Mouse (Mus musculus): ENCODE data around the gene Lce1k.
"Not testable (repeated sequence)": the region's sequence is repeated elsewhere in the genome, so short reads cannot be mapped to it uniquely, and the experiment has no call there.

The Lce1k gene

DNA sequence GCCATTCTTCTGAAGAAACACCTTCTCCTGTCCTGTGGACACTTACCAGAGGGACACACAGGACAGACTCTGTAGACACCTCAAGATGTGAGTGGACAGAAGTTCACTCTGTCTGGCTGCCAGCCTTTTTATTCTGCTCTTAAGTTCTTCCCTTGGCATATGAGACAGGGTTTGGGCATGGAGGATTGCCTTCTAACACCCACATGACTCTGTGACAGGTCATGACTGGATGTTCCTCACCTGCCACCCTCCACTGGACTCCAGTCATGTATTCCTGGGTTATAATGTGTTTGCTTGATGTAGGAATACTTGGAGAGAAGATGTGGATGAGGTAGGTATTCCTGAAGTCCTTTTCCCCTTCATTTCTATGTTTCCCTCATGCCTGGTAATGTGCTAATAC lies at the start of gene Lce1k:
Gene Lce1k, minus strand, starts transcription at position 101 of the 400 bp plus-strand sequence.
- DNase-seq (ENCODE audit: low read depth, low spot score) = no peak

DNA sequence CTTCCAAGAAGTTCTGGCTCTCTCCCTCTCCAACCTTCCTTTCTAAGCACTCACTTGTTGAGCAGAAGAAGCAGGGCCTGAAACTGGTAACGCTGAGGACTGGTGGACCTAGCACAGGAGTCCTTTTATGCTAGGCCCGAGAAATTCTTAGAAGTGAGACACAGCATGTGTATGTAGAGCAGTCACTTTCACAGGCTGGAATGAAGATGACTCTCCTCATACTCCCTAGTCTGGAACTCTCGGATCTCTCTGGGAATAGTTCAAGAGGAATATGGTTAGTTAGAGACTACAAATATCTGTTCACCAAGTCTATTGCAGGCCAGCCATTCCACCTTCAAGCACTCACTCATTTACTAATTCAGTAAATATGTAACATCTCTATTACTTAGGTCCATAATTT lies 43.5 kb upstream of the Lce1k start, which contains the start of gene Lce1l:
Gene Lce1l, minus strand, starts transcription at position 101 of the 400 bp plus-strand sequence.
- DNase-seq (ENCODE audit: low read depth, low spot score) = no peak

DNA sequence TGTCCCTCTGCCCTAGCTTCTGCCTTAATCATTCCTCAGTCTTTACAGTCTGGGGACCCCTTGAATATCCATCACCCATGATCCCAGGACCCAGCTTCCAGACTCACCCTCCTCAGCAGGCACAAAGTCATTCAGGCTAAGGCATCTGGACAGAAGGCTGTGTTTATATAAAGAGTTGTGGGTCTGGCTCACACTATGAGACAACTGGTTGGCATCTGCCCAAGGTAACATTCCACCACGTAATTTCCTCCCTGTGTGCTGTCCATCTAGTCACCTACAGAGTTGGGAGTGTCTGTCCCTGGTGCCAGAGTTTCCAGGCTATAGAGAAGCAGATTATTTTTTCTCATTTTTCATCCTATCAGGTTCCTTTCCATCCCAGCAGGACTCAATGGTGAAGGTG lies 19.4 kb upstream of the Lce1k start, which contains the start of gene Kprp:
Gene Kprp, minus strand, starts transcription at position 140 of the 400 bp plus-strand sequence.
- no peak for DNase-seq (ENCODE audit: low read depth, low spot score)

DNA sequence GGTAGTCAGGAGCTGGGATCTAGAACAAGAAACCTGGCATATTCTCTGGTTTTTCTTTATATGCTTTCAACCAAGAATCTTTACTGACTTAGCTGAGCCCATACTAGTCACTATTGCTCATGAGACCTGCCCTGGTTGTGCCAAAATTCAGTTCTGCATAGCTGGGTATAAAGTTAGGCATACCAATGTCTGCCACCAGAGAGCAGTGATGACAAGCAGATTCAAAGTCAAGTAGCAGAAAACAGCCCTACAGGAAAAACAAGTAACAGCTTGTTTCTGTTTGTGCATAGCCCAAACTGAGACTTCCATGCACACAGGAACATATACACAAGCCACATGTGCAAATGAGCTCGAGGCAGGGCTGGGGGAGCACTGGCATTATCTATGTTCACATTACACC lies 18.1 kb upstream of the Lce1k start:
- DNase-seq (ENCODE audit: low read depth, low spot score) = no peak

DNA sequence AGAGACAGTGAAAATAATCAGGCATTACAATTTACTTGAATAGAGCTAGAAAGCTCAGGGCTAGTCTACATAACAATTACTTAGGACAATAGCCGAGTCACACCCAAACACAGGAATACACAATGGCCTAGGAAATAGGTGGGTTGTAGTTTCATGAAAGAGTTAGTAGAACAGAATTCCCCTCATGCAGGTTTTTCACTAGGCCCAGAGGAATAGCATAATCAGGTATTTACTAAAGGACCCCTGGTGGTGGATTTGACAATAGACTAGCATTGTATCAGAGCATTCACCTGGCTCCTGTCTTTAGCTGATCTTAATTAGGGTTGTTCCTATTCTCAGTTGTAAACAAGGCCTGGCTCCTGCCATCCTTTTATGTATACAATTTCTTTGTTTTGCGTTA lies 8.3 kb upstream of the Lce1k start:
- not testable (repeated sequence) for DNase-seq (ENCODE audit: low read depth, low spot score)

DNA sequence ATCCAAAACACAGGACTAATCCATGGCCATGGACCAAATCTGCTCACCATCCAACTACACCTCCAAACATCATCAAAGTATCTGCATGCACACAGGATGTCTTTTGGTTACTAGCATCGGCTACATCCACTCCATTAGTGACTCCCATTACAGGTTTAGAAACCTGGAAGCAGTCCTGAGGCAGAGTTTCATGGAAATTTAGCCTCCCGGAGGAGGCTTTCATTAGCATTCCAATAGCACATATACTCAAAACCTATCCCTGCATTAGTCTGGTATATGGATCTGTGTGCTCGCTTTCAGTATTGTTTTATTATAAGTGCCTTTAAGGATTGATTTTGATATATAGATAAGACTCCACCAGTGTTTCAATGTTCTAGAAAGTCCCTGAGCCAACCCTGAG lies 7.9 kb upstream of the Lce1k start:
- no peak for DNase-seq (ENCODE audit: low read depth, low spot score)

DNA sequence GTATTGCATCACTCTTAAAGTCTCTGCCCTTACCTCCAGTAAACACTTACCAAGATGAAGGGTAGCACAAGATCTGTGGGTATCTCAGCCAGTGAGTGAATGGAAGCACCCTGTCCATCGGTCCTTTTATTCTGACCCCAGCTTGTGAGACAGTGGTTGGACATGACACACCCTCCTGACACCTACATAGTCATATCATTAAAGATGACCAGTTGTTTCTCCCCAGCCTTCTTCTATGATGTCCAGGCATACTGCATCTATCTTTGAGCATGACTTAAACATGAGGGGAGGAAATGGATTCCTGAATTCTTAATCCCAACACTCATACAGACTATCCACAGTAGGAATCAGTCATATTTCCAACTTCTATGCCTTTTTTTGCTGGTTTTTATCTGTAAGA lies 17.3 kb downstream of the Lce1k start, which contains the start of gene Lce1j:
Gene Lce1j, minus strand, starts transcription at position 101 of the 400 bp plus-strand sequence.
- DNase-seq (ENCODE audit: low read depth, low spot score) = no peak

DNA sequence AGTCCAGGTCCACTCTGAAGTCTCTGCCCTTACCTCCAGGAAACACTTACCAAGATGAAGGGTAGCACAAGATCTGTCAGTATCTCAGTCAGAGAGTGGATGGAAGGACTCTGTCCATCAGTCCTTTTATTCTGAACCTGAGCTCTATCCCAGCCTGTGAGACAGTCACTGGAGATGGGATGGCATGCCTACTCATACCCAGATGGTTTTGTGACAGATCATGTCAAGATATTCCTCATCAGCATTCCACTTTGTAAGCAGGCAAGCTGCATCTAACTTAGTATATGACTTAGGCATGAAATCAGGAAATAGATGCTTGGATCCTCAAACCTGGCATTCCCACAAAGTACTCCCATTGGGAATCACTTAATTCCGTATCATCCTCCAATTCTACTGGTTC lies 28.9 kb downstream of the Lce1k start, which contains the start of gene Lce1i:
Gene Lce1i, minus strand, starts transcription at position 101 of the 400 bp plus-strand sequence.
- no peak for DNase-seq (ENCODE audit: low read depth, low spot score)

DNA sequence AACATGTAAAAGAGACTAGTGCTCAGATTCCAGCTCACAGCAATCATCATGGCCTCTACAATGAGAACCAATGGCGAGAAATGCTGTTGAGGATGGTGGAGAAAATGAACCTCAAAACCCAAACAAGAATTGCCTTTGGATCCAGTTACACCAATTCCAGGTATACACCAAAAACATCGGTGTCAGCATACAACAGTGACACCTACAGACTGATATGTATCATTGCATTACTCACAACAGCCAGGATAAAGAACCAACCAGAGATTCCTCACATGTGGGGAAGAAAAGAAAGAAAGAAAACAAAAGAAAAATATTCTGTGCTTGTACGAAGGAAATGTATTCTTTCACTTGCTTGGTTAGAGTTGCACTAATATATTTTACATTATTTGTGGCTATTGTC lies 36.1 kb downstream of the Lce1k start:
- no peak for DNase-seq (ENCODE audit: low read depth, low spot score)

DNA sequence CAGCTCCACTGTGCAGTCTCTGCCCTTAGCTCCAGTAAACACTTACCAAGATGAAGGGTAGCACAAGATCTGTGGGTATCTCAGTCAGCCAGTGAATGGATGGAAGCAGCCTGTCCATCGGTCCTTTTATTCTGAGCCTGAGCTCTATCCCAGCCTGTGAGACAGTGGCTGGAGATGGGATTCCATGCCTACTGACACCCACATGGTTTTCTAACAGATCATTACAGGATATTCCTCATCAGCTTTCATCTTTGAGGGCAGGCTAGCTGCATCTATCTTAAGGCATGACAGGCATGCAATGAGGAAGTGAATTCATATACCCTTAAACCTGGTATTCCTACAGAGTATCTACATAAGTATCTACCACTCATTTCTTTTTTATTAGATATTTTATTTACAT lies 42.7 kb downstream of the Lce1k start, which contains the start of gene Lce1h:
Gene Lce1h, minus strand, starts transcription at position 101 of the 400 bp plus-strand sequence.
- no peak for DNase-seq (ENCODE audit: low read depth, low spot score)

Data from telencephalon, adult 2 months (tissue).